Mouse (Mus musculus) gastrocnemius, postnatal 36 days (tissue): ENCODE results near the gene Mrpl1. TPM values are rescaled to one million over a fixed set of nuclear protein-coding genes. Genes with fewer than 3 reads are reported as not detected.

Experiments used
- DNase-seq, 2 experiments: peaks; one replicate each; pipeline ENCODE4 v3.0.0; 2022
- intact Hi-C: fragments of 180-260 bp; cut with DNase I; formaldehyde crosslinking; loops from one replicate; pipeline ENCODE4 v1.15.1; 2025
- long read RNA-seq, 2 experiments: library from polyadenylated mRNA; stranded (forward); transcript quantifications; one replicate each; pipeline ENCODE4 v2.0.0; 2021
- total RNA-seq, 2 experiments: library from RNA; stranded (reverse); gene quantifications; 2 replicates each; pipeline ENCODE4 v1.2.3; 2021

Gene Mrpl1
- total RNA-seq = 10 to 100 TPM; 24.5 to 25.2 TPM
- long read RNA-seq, experiment 1, transcript Mrpl1-201 (9 exons, 3,431 nt) = major isoform, 37 of 42 reads
- long read RNA-seq, experiment 1, partial matches to known transcripts = 0 of 42 reads
- long read RNA-seq, experiment 1, other reads (novel, unspliced or antisense) = 5 of 42 reads
- long read RNA-seq, experiment 2, transcript Mrpl1-201 (9 exons, 3,431 nt) = major isoform, 54 of 66 reads
- long read RNA-seq, experiment 2, partial matches to known transcripts = 4 of 66 reads
- long read RNA-seq, experiment 2, other reads (novel, unspliced or antisense) = 7 of 66 reads

GRCm38 (mm10) chr5:96209459-96209858 lies at the start of gene Mrpl1:
TSS of gene Mrpl1 (plus strand) at chr5:96209493.
- DNase-seq = peak; percentile 4 to 28
- intact Hi-C loops = loop anchor here (2.0 kb wide), 1 partner anchor 43 kb away; no protein-coding TSS in a partner anchor

GRCm38 (mm10) chr5:96160467-96161262 lies 48.6 kb upstream of the Mrpl1 start:
- DNase-seq = no peak
- intact Hi-C loops = loop anchor here (5.0 kb wide), 1 partner anchor 48 kb away; no protein-coding TSS in a partner anchor

GRCm38 (mm10) chr5:96161263-96161577 lies 48.1 kb upstream of the Mrpl1 start:
- no peak for DNase-seq
- intact Hi-C loops = loop anchor here (5.0 kb wide), 1 partner anchor 49 kb away; no protein-coding TSS in a partner anchor

GRCm38 (mm10) chr5:96161578-96162398 lies 47.5 kb upstream of the Mrpl1 start:
- intact Hi-C loops = loop anchor here (5.0 kb wide), 1 partner anchor 49 kb away; no protein-coding TSS in a partner anchor
- DNase-seq = peak; percentile 19 to 53

- intact Hi-C loops = loop anchor here (5.0 kb wide), 1 partner anchor 50 kb away; no protein-coding TSS in a partner anchor
- peak; percentile 73 to 78 for DNase-seq
These were observed 46.6 kb upstream of the Mrpl1 start for GRCm38 (mm10) chr5:96162399-96163331.

GRCm38 (mm10) chr5:96163396-96164020 lies 45.8 kb upstream of the Mrpl1 start:
- intact Hi-C loops = loop anchor here (5.0 kb wide), 1 partner anchor 51 kb away; no protein-coding TSS in a partner anchor
- no peak for DNase-seq

- intact Hi-C loops = loop anchor here (5.0 kb wide), 1 partner anchor 52 kb away; no protein-coding TSS in a partner anchor
- DNase-seq = no peak
These were observed 45.3 kb upstream of the Mrpl1 start, which contains the start of gene Cnot6l for GRCm38 (mm10) chr5:96164021-96164411. TSS of gene Cnot6l (minus strand) at chr5:96164171.

GRCm38 (mm10) chr5:96166761-96167160 lies 42.5 kb upstream of the Mrpl1 start:
- intact Hi-C loops = loop anchor here (2.0 kb wide), 1 partner anchor 42 kb away; the partner anchor contains the start of gene Mrpl1
- no peak for DNase-seq

GRCm38 (mm10) chr5:96170443-96170842 lies 38.9 kb upstream of the Mrpl1 start:
- intact Hi-C loops = no loop called here
- DNase-seq = no peak

GRCm38 (mm10) chr5:96171765-96172164 lies 37.5 kb upstream of the Mrpl1 start:
- DNase-seq = no peak
- intact Hi-C loops = no loop called here

GRCm38 (mm10) chr5:96176121-96176520 lies 33.2 kb upstream of the Mrpl1 start:
- DNase-seq = no peak
- intact Hi-C loops = loop anchor here (5.0 kb wide), 1 partner anchor 536 kb away; no protein-coding TSS in a partner anchor

GRCm38 (mm10) chr5:96176879-96177358 lies 32.4 kb upstream of the Mrpl1 start:
- intact Hi-C loops = loop anchor here (5.0 kb wide), 1 partner anchor 535 kb away; no protein-coding TSS in a partner anchor
- no peak for DNase-seq

- no peak for DNase-seq
- intact Hi-C loops = no loop called here
These were observed 26.1 kb upstream of the Mrpl1 start for GRCm38 (mm10) chr5:96183211-96183610.

GRCm38 (mm10) chr5:96183987-96184386 lies 25.3 kb upstream of the Mrpl1 start:
- no peak for DNase-seq
- intact Hi-C loops = no loop called here

- intact Hi-C loops = no loop called here
- no peak for DNase-seq
These were observed 19.5 kb upstream of the Mrpl1 start for GRCm38 (mm10) chr5:96189761-96190160.

- intact Hi-C loops = no loop called here
- DNase-seq = no peak
These were observed 18.0 kb upstream of the Mrpl1 start for GRCm38 (mm10) chr5:96191251-96191650.

GRCm38 (mm10) chr5:96196547-96197052 lies 12.7 kb upstream of the Mrpl1 start:
- intact Hi-C loops = no loop called here
- no peak for DNase-seq

- DNase-seq = no peak
- intact Hi-C loops = no loop called here
These were observed 11.0 kb upstream of the Mrpl1 start for GRCm38 (mm10) chr5:96198271-96198670.
